Mouse (Mus musculus) stomach, postnatal 0 days (tissue): ENCODE measurements around the gene Il3. TPM values are rescaled to one million over a fixed set of nuclear protein-coding genes. Genes with fewer than 3 reads are reported as not detected.

Experiments used
- ATAC-seq: fragments of 200-750 bp; cut with Nextera tagmentation; 2 replicates; pipeline ENCODE4 v1.8.0; 2017; ENCODE audit not compliant: low FRiP score, low TSS enrichment
- DNase-seq: peaks from one replicate; pipeline ENCODE4 v3.0.0-alpha.2; 2016; ENCODE audit warnings: low spot score
- H3K27ac ChIP-seq: fragments of 300-500 bp; sonication (generic); replicated peaks from 2 replicates; pipeline ENCODE4 v1.5.1; 2014; ENCODE audit warnings: mild to moderate bottlenecking, control low read depth
- H3K27me3 ChIP-seq: fragments of 300-500 bp; sonication (generic); 2 replicates; pipeline ENCODE4 v1.6.1; 2014; ENCODE audit warnings: low read length; ENCODE audit not compliant: control insufficient read depth, insufficient read depth
- H3K36me3 ChIP-seq: fragments of 300-500 bp; sonication (generic); 2 replicates; pipeline ENCODE4 v1.6.1; 2014; ENCODE audit warnings: low read length, mixed read lengths; ENCODE audit not compliant: control insufficient read depth, insufficient read depth
- H3K4me1 ChIP-seq: fragments of 300-500 bp; sonication (generic); replicated peaks from 2 replicates; pipeline ENCODE4 v1.6.1; 2014; ENCODE audit warnings: antibody characterized with exemption; ENCODE audit not compliant: control insufficient read depth, insufficient read depth
- H3K4me2 ChIP-seq: fragments of 300-500 bp; sonication (generic); replicated peaks from 2 replicates; pipeline ENCODE4 v1.6.1; 2014; ENCODE audit warnings: low read depth, mild to moderate bottlenecking, control low read depth, moderate library complexity
- H3K4me3 ChIP-seq: fragments of 300-500 bp; sonication (generic); 2 replicates; pipeline ENCODE4 v1.5.1; 2014; ENCODE audit warnings: low read depth, low read length, control low read depth
- H3K9ac ChIP-seq: fragments of 300-500 bp; sonication (generic); 2 replicates; pipeline ENCODE4 v1.6.1; 2014; ENCODE audit warnings: mild to moderate bottlenecking, low read length, control low read depth, mixed read lengths
- H3K9me3 ChIP-seq: fragments of 300-500 bp; sonication (generic); 2 replicates; pipeline ENCODE4 v1.6.1; 2016; ENCODE audit warnings: low read length; ENCODE audit not compliant: control insufficient read depth
- CTCF ChIP-seq: IDR thresholded peaks from 2 replicates; pipeline ENCODE4 v1.5.1; 2016; ENCODE audit warnings: antibody characterized with exemption, low read depth, mild to moderate bottlenecking, moderate library complexity
- EP300 ChIP-seq: optimal IDR thresholded peaks from 2 replicates; pipeline ENCODE3; 2016; ENCODE audit warnings: antibody characterized with exemption
- WGBS: fragments of 180-500 bp; shearing (Covaris S2); extraction: QIAGEN DNeasy Blood & Tissue Kit; methylation state at CpG from one replicate; pipeline ENCODE4 v1.1.7; 2014; 5-methylcytosine and 5-hydroxymethylcytosine counted together
- polyA plus RNA-seq: library from polyadenylated mRNA; unstranded; fragments of >200 nt; fragmentation: Nextera tagmentation; extraction: Ambion mirVana; gene quantifications from 2 replicates; pipeline ENCODE4 v1.2.1, GENCODE M21; 2015

Gene Il3
- polyA plus RNA-seq, 1 experiment from 2014 or later = not detected

GRCm38 (mm10) chr11:54295971-54296370 lies 28.9 kb upstream of the Il3 start:
- Histone ChIP-seq H3K9ac (no peak overlapping the region), H3K27me3 (no peaks in the 10 kb centered on the region), H3K27ac (no peak overlapping the region), H3K4me2 (no peak overlapping the region), H3K9me3 (no peaks in the 10 kb centered on the region), H3K36me3 (no peaks in the 10 kb centered on the region), H3K4me1 (no peaks in the 10 kb centered on the region), H3K4me3 (no peak overlapping the region)
- DNase-seq (no peak), ATAC-seq (no peak)
- no peak for TF ChIP-seq EP300
- WGBS = 76% methylated on average over 4 of the region's 4 CpGs

DNA sequence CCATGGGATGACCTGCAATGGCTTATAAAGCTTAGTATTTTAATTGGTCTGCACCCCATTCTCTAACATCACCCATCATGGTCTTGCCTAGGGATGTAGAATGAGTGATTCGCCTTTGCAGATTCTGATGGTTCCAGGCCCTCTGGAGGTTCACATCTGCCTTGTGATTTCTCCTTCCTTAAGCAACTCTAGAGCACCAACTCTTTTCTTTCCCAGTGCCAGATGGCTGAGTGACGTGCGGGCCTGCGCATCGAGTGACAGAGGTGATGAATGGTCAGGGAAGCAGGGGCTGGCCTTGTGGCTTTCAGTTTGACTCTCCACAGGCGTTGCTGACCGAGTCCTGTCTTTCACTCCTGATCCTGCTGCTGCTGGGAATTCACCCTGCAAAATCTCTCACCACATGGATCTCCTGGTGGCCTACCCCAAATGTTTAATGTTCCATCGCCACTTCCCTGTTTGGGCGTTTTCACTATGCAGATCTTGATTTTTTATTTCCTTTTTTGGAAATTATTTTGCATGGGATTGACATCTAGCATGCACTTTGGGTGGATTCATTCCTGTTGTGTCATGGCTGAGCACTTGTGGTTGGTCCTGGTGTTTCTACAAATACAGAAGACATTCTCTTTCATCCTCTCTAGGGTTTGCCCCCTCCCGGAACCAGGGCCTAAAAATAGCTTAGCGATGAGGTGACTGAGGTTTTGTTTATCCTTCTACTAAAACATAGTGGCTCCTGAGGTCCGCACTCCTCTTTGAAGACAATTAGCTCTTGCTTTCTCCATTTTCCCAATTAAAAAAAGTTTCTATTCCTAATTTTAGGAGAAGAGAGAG lies 27.1 kb upstream of the Il3 start:
- no peaks in the 10 kb centered on the region for H3K9me3 ChIP-seq
- no peak overlapping the region for H3K4me2 ChIP-seq
- H3K36me3 ChIP-seq = no peaks in the 10 kb centered on the region
- H3K27ac ChIP-seq = no peak overlapping the region
- H3K4me3 ChIP-seq = no peak overlapping the region
- 53% methylated on average over 12 of the region's 12 CpGs for WGBS
- H3K4me1 ChIP-seq = no peaks in the 10 kb centered on the region
- no peak for TF ChIP-seq EP300
- DNase-seq (no peak), ATAC-seq (no peak)
- H3K9ac ChIP-seq = no peak overlapping the region
- no peaks in the 10 kb centered on the region for H3K27me3 ChIP-seq

- ATAC-seq (no peak), DNase-seq (no peak)
- no peak overlapping the region for H3K27ac ChIP-seq
- H3K4me2 ChIP-seq = no peak overlapping the region
- TF ChIP-seq EP300 = no peak
- no peak overlapping the region for H3K9ac ChIP-seq
- no peaks in the 10 kb centered on the region for H3K36me3 ChIP-seq
- H3K4me3 ChIP-seq = no peak overlapping the region
- H3K4me1 ChIP-seq = no peaks in the 10 kb centered on the region
- no peaks in the 10 kb centered on the region for H3K27me3 ChIP-seq
- WGBS = 90% methylated on average over 2 of the region's 2 CpGs
- H3K9me3 ChIP-seq = no peaks in the 10 kb centered on the region
These were observed 25.1 kb upstream of the Il3 start for GRCm38 (mm10) chr11:54292163-54292562.

DNA sequence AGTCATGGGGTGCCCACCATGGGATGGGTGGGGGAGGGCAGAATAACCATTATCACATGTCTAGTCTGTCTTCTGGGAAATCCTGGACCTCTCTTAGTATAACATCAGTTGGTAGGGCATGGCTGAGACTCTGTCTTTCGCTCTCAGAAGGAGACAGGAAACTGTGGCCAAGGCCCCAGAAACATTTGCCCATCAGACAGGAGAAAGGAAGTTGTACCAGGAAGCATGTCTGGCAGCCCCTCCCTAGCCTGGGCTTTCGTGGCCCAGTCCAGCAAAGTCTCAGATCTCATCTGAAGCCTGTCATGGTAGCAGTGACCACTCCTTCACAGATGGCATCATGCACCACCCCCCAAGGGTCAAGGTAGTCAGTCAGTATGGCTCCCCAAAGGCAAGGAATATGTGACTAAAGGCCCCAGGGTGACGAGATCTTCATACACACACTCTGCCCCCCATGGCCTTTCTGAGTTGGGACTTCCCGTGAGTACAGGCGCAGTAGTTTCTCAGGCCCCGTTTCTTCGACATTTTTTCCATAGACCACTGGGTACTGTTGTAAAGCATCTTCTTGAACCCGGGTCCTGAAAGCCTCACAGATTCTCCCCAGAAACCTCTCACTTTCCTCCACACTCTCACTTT lies 20.9 kb upstream of the Il3 start:
- no peak overlapping the region for H3K4me3 ChIP-seq
- TF ChIP-seq CTCF = no peak
- no peak for TF ChIP-seq EP300
- DNase-seq = no peak
- no peak overlapping the region for H3K9ac ChIP-seq
- H3K9me3 ChIP-seq = no peaks in the 10 kb centered on the region
- ATAC-seq = no peak
- H3K36me3 ChIP-seq = no peaks in the 10 kb centered on the region
- 80% methylated on average over 8 of the region's 8 CpGs for WGBS
- no peak overlapping the region for H3K4me2 ChIP-seq
- H3K27ac ChIP-seq = no peak overlapping the region
- H3K4me1 ChIP-seq = no peaks in the 10 kb centered on the region
- no peaks in the 10 kb centered on the region for H3K27me3 ChIP-seq

- Histone ChIP-seq H3K9me3 (no peaks in the 10 kb centered on the region), H3K27me3 (no peaks in the 10 kb centered on the region), H3K36me3 (no peaks in the 10 kb centered on the region), H3K4me2 (no peak overlapping the region), H3K9ac (no peak overlapping the region), H3K27ac (no peak overlapping the region), H3K4me3 (no peak overlapping the region), H3K4me1 (no peaks in the 10 kb centered on the region)
- ATAC-seq (no peak), DNase-seq (no peak)
- WGBS = 68% methylated on average over 5 of the region's 5 CpGs
- TF ChIP-seq CTCF (no peak), EP300 (no peak)
These were observed 4.4 kb upstream of the Il3 start for GRCm38 (mm10) chr11:54271437-54271949.
